Mouse (Mus musculus): ENCODE measurements around the gene Ctnnb1. TPM values are rescaled to one million over a fixed set of nuclear protein-coding genes. Genes with fewer than 3 reads are reported as not detected.
"Not testable (repeated sequence)": the region's sequence is repeated elsewhere in the genome, so short reads cannot be mapped to it uniquely, and the experiment has no call there.

Gene Ctnnb1
- polyA plus RNA-seq, 1 experiment from 2014 or later, result 847 TPM

DNA sequence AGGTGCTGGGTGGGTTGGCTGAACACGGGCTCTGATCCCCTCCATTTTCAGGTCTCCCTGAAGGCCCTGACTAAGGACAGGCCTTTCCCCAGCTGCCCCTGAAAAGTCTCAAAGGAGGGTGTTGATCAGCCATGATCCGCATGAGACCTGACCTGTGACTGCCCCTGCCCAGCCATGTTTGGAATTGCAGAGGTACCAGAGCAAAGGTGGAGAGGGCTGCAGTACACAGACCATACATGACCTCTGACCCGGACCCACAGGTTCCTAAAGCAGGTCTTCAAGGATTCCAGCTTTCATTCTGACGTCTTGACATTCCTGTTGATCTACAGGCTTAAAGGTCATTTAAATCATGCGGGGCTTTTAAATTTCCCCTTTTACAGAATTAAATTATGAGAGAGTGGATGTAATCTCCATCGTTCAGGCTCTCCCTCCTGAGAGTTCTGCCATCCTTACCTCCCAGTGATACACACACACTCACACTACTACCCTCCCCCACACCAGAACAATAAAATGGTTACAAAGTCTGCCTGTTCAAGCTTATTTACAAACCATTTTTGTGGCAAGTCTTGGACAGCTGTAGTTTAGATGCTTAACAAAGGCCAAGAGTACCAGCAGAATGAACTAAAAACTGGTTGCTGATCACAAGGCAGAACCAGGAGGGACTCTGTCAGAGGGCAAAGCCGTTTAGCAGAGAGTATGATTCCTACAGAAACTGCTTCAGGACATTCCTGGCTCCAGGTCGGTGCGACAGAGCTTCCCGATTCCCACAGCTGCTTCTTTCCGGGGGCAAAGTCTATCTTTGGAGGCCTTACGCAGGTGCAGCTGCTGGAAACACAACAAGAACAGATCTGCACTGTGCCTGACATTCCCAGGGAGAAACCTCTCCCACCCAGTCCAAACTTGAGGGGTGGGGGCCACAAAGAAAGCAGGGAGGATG, 28.4 kb upstream of the Ctnnb1 start:
- H3K27me3 ChIP-seq, result peaks cover 6% of the 10 kb centered on the region; the same call in 1 of the 2 replicates
- H3K4me2 ChIP-seq (replicated peaks), result no peak overlapping the region
- no peak overlapping the region for H3K4me3 ChIP-seq
- WGBS, result 65% methylated on average over 12 of the region's 12 CpGs
- H3K27ac ChIP-seq (replicated peaks), result no peak overlapping the region
- no peaks in the 10 kb centered on the region for H3K4me1 ChIP-seq
- no peak overlapping the region for H3K9ac ChIP-seq (replicated peaks)
- no peak for ATAC-seq (ENCODE audit: low FRiP score, low read depth)
- no peaks in the 10 kb centered on the region for H3K9me3 ChIP-seq
- H3K36me3 ChIP-seq, result no peaks in the 10 kb centered on the region

GRCm38 (mm10) chr9:120902562-120902961, 26.5 kb upstream of the Ctnnb1 start:
- no peak for ATAC-seq (ENCODE audit: low FRiP score, low read depth)
- Histone ChIP-seq H3K27ac (replicated peaks) (no peak overlapping the region), H3K4me2 (replicated peaks) (no peak overlapping the region), H3K9me3 (no peaks in the 10 kb centered on the region), H3K4me3 (no peak overlapping the region), H3K4me1 (no peaks in the 10 kb centered on the region), H3K9ac (replicated peaks) (no peak overlapping the region), H3K36me3 (no peaks in the 10 kb centered on the region), H3K27me3 (peaks cover 6% of the 10 kb centered on the region; the same call in 1 of the 2 replicates)
- 85% methylated on average over 8 of the region's 8 CpGs for WGBS

GRCm38 (mm10) chr9:120908461-120908860, 20.6 kb upstream of the Ctnnb1 start:
- ATAC-seq (ENCODE audit: low FRiP score, low read depth), result no peak
- 85% methylated on average over 6 of the region's 6 CpGs for WGBS
- no peaks in the 10 kb centered on the region for H3K9me3 ChIP-seq

GRCm38 (mm10) chr9:120913152-120913551, 15.9 kb upstream of the Ctnnb1 start:
- WGBS, result 80% methylated on average over 13 of the region's 13 CpGs
- ATAC-seq (ENCODE audit: low FRiP score, low read depth), result no peak

More at GRCm38 (mm10) chr9:120908461-120908860, 20.6 kb upstream of the Ctnnb1 start:
- Histone ChIP-seq H3K36me3 (no peaks in the 10 kb centered on the region), H3K27me3 (peaks cover 6% of the 10 kb centered on the region; the same call in 1 of the 2 replicates), H3K4me2 (replicated peaks) (no peak overlapping the region), H3K9ac (replicated peaks) (no peak overlapping the region), H3K27ac (replicated peaks) (no peak overlapping the region), H3K4me3 (no peak overlapping the region), H3K4me1 (no peaks in the 10 kb centered on the region)

DNA sequence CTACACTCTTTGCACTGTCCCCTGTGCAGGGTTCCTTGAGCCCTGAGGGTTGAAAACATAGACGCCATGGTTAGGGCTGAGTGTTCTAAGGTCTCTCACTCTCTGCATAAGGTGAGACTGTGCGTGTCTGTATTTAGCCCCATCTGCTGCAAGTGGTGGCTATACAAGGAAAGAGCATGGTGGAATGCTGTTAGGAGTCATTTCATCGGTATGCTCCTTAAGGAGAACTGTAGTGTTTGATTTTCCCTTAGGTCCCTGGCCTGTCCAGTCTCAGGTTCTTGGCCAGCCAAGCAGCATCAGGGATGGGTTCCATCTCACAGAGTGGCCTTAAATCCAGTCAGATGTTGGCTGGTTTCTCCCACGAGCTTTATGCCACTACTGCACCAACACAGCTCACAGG, 14.6 kb upstream of the Ctnnb1 start:
- Histone ChIP-seq H3K9me3 (no peaks in the 10 kb centered on the region), H3K4me3 (no peak overlapping the region), H3K9ac (replicated peaks) (no peak overlapping the region), H3K27me3 (no peaks in the 10 kb centered on the region), H3K4me1 (0 out of 2 replicates have a peak, but pooled peaks cover 3% of the 10 kb centered on the region), H3K27ac (replicated peaks) (no peak overlapping the region), H3K4me2 (replicated peaks) (no peak overlapping the region), H3K36me3 (no peaks in the 10 kb centered on the region)
- no peak for ATAC-seq (ENCODE audit: low FRiP score, low read depth)
- 90% methylated on average over 4 of the region's 4 CpGs for WGBS

More at GRCm38 (mm10) chr9:120913152-120913551, 15.9 kb upstream of the Ctnnb1 start:
- Histone ChIP-seq H3K9ac (replicated peaks) (no peak overlapping the region), H3K4me3 (no peak overlapping the region), H3K4me1 (no peaks in the 10 kb centered on the region), H3K27ac (replicated peaks) (no peak overlapping the region), H3K36me3 (no peaks in the 10 kb centered on the region), H3K27me3 (no peaks in the 10 kb centered on the region), H3K9me3 (no peaks in the 10 kb centered on the region), H3K4me2 (replicated peaks) (no peak overlapping the region)

GRCm38 (mm10) chr9:120914877-120915459, 14.0 kb upstream of the Ctnnb1 start:
- Histone ChIP-seq H3K9ac (replicated peaks) (no peak overlapping the region), H3K27me3 (no peaks in the 10 kb centered on the region), H3K4me1 (0 out of 2 replicates have a peak, but pooled peaks cover 3% of the 10 kb centered on the region), H3K27ac (replicated peaks) (no peak overlapping the region), H3K4me2 (replicated peaks) (no peak overlapping the region), H3K4me3 (no peak overlapping the region), H3K9me3 (no peaks in the 10 kb centered on the region), H3K36me3 (no peaks in the 10 kb centered on the region)
- 91% methylated on average over 14 of the region's 14 CpGs for whole genome bisulfite sequencing
- ATAC-seq (ENCODE audit: low FRiP score, low read depth), result no peak

GRCm38 (mm10) chr9:120917619-120918018, 11.4 kb upstream of the Ctnnb1 start:
- not testable (repeated sequence) for H3K9me3 ChIP-seq; H3K4me1 ChIP-seq; H3K27me3 ChIP-seq; ATAC-seq (ENCODE audit: low FRiP score, low read depth); H3K27ac ChIP-seq (replicated peaks); H3K4me3 ChIP-seq; H3K4me2 ChIP-seq (replicated peaks); H3K36me3 ChIP-seq; H3K9ac ChIP-seq (replicated peaks)
- 98% methylated on average over 2 of the region's 2 CpGs for WGBS

DNA sequence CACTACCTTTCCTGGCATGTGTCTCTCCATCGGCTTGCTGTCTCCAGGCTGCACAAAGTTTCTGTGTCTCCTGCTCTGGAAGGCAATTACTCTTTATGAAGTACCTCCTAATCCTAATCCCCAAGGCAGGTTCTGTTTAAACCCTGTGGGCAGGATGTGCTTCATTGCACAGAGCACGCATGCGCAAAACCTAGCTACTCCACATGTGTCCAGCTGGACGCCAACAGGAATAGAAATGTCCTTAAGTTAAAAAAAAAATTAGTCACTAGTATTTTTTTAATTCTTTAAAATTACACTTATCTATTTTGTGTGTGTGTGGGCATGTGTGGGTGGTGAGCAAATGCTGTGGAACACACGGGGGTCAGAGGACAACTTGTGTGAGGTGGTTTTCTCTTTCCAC, 10.8 kb upstream of the Ctnnb1 start:
- H3K36me3 ChIP-seq, result no peaks in the 10 kb centered on the region
- no peak overlapping the region for H3K4me3 ChIP-seq
- H3K4me2 ChIP-seq (replicated peaks), result no peak overlapping the region
- 74% methylated on average over 5 of the region's 5 CpGs for WGBS
- H3K27me3 ChIP-seq, result no peaks in the 10 kb centered on the region
- 0 out of 2 replicates have a peak, but pooled peaks cover 3% of the 10 kb centered on the region for H3K4me1 ChIP-seq
- ATAC-seq (ENCODE audit: low FRiP score, low read depth), result no peak
- H3K27ac ChIP-seq (replicated peaks), result no peak overlapping the region; the same call in 1 of the 2 replicates
- no peaks in the 10 kb centered on the region for H3K9me3 ChIP-seq
- no peak overlapping the region for H3K9ac ChIP-seq (replicated peaks)

DNA sequence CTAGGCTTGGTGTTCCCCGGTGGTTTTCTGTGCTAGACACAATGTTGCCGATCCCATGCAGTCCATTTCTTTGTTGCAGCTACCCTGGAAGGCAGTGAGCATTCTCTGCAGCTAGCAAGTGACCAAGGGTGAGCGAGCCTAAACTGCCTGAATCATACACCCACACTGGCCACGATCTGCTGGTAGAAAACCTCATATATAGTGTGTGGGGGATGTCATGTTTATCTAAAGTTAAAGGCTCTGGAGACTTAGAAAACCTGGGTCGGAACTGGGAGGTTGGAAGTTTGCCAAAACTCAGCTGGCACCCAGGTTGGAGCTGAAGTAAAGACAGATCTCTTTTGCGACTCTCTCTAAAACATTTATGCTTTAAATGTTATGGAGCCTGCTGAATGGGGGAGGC, 10.4 kb upstream of the Ctnnb1 start:
- 52% methylated on average over 6 of the region's 6 CpGs for WGBS
- Histone ChIP-seq H3K9ac (replicated peaks) (no peak overlapping the region), H3K27me3 (no peaks in the 10 kb centered on the region), H3K4me3 (no peak overlapping the region), H3K4me2 (replicated peaks) (no peak overlapping the region), H3K9me3 (no peaks in the 10 kb centered on the region), H3K4me1 (0 out of 2 replicates have a peak, but pooled peaks cover 3% of the 10 kb centered on the region), H3K36me3 (no peaks in the 10 kb centered on the region), H3K27ac (replicated peaks) (no peak overlapping the region; the same call in 1 of the 2 replicates)
- ATAC-seq (ENCODE audit: low FRiP score, low read depth), result no peak

GRCm38 (mm10) chr9:120919130-120919529, 9.9 kb upstream of the Ctnnb1 start:
- Histone ChIP-seq H3K27me3 (no peaks in the 10 kb centered on the region), H3K9me3 (no peaks in the 10 kb centered on the region), H3K4me2 (replicated peaks) (no peak overlapping the region), H3K9ac (replicated peaks) (no peak overlapping the region), H3K4me1 (0 out of 2 replicates have a peak, but pooled peaks cover 3% of the 10 kb centered on the region), H3K27ac (replicated peaks) (no peak overlapping the region), H3K36me3 (no peaks in the 10 kb centered on the region), H3K4me3 (no peak overlapping the region)
- no peak for ATAC-seq (ENCODE audit: low FRiP score, low read depth)
- 75% methylated on average over 5 of the region's 5 CpGs for WGBS

DNA sequence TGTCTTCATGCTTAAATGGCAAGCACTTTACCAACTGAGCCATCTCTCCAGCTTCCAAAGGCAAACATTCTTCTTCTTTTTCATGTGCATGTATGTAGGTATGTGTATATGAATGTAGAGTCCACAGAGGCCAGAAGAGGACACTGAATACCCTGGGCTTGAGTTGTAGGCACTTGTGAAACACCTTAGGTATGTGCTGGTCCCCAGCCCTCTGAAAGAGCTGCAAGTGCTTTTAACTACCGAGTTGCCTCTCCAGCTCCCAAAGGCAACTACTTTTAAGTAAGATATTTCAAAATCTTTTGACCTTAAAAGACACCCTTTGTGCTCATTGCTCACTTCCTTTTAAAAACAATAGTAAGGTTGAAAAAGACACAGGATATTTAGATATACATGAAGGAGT, 2.9 kb upstream of the Ctnnb1 start:
- H3K4me3 ChIP-seq, result no peak overlapping the region
- H3K27me3 ChIP-seq, result no peaks in the 10 kb centered on the region
- H3K36me3 ChIP-seq, result no peaks in the 10 kb centered on the region
- WGBS, result 68% methylated on average over 1 of the region's 1 CpGs
- no peak overlapping the region for H3K9ac ChIP-seq (replicated peaks)
- H3K4me2 ChIP-seq (replicated peaks), result no peak overlapping the region
- H3K4me1 ChIP-seq, result peaks cover 7% of the 10 kb centered on the region
- H3K27ac ChIP-seq (replicated peaks), result no peak overlapping the region
- no peaks in the 10 kb centered on the region for H3K9me3 ChIP-seq
- ATAC-seq (ENCODE audit: low FRiP score, low read depth), result no peak

DNA sequence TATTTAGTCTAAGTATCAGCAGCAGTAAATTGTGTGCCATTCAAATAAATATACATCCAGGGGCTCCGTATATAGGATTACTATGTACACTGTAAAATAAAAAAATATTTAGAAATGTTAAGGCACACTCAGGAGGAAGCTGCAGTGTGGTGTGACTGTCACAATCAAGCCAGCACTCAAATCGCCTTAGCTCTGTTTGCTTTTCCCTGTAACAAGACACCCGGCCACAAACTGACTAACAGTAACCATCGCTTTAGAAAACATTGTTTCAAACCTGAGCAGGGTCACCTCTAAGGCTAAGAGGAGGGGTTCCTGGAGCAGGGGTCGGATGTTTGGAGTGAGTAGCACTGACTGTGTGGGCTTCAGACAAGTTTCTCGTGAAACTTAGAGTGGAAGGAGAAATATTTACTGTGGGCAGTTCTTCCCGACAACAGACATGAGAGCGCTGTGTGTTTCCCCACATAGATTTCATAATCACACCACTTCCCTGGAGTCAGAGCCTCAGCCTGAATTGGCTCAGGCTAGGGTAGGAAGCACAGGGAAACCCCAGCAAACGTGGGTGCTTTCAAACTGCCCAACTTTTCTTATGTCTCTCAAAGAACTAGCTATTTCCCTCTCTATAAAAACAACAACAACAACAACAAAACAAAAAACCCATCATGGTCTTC, 1.9 kb upstream of the Ctnnb1 start:
- Histone ChIP-seq H3K27me3 (no peaks in the 10 kb centered on the region), H3K4me2 (replicated peaks) (no peak overlapping the region), H3K9me3 (no peaks in the 10 kb centered on the region), H3K9ac (replicated peaks) (no peak overlapping the region), H3K4me1 (peaks cover 7% of the 10 kb centered on the region), H3K27ac (replicated peaks) (no peak overlapping the region), H3K36me3 (no peaks in the 10 kb centered on the region), H3K4me3 (no peak overlapping the region)
- ATAC-seq (ENCODE audit: low FRiP score, low read depth), result no peak
- 29% methylated on average over 9 of the region's 9 CpGs for WGBS

All from midbrain, embryonic 12.5 days (tissue).